Mouse (Mus musculus): ENCODE results near the gene Gm5150. TPM values are rescaled to one million over a fixed set of nuclear protein-coding genes. Genes with fewer than 3 reads are reported as not detected.
"Not testable (repeated sequence)": the region's sequence is repeated elsewhere in the genome, so short reads cannot be mapped to it uniquely, and the experiment has no call there.

Gm5150 gene
- total and polyA plus RNA-seq, 2 experiments = 0.34 to 2.6 TPM

DNA sequence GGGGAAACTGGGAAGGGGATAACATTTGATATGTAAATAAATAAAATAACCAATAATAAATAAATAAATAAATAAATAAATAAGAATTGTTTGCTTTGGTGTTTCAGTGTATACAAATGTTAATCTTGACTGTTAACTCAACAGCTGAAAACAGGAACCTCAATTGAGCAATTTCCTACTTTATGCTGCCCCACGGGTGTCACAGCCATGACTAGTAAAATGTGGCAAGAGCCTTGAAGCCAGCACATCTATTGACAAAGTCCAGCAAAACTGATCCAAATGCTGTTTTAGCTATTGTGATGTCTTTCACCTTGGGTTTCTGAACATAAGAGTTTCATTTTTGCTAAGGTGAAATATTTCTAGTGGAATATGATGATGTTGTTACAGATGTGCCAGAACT lies 1.6 kb upstream of the Gm5150 start:
- Histone ChIP-seq H3K27ac (replicated peaks; ENCODE audit: insufficient read depth, low read depth, low read length) (no peak overlapping the region), H3K36me3 (ENCODE audit: control insufficient read depth, insufficient read depth, low read length) (no peaks in the 10 kb centered on the region), H3K4me1 (ENCODE audit: control insufficient read depth, insufficient read depth, low read length) (no peaks in the 10 kb centered on the region), H3K27me3 (ENCODE audit: control insufficient read depth, insufficient read depth, low read length) (no peaks in the 10 kb centered on the region), H3K79me2 (ENCODE audit: control insufficient read depth, insufficient read depth, low read length) (no peaks in the 10 kb centered on the region), H3K4me3 (ENCODE audit: insufficient read depth, low read depth, low read length) (no peak overlapping the region), H3K9ac (ENCODE audit: low read depth, low read length) (no peak overlapping the region)
- TF ChIP-seq POLR2A (IDR thresholded peaks at IDR 0.05; ENCODE audit: extremely low read depth, insufficient read depth, low read length) (no peak), CTCF (IDR thresholded peaks at IDR 0.05; ENCODE audit: low read depth, low read length) (no peak)
- WGBS = 63% methylated on average over 1 of the region's 1 CpGs
- no peak for DNase-seq (ENCODE audit: extremely low read depth, low read depth, low spot score)

DNA sequence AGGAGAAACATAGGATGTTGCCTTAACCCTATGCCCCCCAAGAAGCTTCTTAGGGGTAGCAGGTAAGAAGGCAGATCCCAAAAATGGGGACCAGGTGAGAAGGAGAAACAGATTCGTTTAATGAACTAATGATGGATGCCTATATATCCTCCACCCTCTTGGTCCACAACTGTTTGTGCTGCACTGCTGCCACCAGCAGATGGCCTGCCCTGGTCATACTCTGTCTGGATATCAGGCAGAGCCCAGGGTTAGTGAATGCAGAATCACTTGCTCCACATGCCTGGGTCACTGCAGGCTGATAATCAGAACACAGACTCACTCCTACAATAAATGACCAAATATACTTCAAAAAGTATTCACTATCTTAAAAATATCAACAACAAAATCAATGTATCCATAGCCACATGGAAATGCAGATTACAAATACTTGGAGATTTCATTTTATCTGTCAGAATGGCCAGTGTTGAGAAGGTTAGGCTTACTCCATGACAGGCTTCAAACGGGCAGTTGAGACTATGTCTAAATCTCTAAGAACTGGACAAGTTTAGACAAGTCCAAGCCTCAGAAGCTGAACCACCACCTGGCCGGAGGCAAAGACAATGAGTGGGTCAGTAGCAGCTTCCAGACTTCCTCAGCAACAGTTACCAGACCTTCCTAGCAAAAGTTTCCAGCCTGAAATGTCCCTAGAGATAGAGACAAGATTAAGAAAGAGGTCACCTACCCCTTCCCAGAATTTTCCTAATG lies 2.2 kb downstream of the Gm5150 start:
- no peak overlapping the region for H3K27ac ChIP-seq (replicated peaks; ENCODE audit: insufficient read depth, low read depth, low read length)
- 71% methylated on average over 3 of the region's 3 CpGs for WGBS
- H3K79me2 ChIP-seq (ENCODE audit: control insufficient read depth, insufficient read depth, low read length) = no peaks in the 10 kb centered on the region
- no peaks in the 10 kb centered on the region for H3K27me3 ChIP-seq (ENCODE audit: control insufficient read depth, insufficient read depth, low read length)
- H3K36me3 ChIP-seq (ENCODE audit: control insufficient read depth, insufficient read depth, low read length) = no peaks in the 10 kb centered on the region
- no peak overlapping the region for H3K4me3 ChIP-seq (ENCODE audit: insufficient read depth, low read depth, low read length)
- DNase-seq (ENCODE audit: extremely low read depth, low read depth, low spot score) = no peak
- no peaks in the 10 kb centered on the region for H3K4me1 ChIP-seq (ENCODE audit: control insufficient read depth, insufficient read depth, low read length)
- H3K9ac ChIP-seq (ENCODE audit: low read depth, low read length) = no peak overlapping the region
- TF ChIP-seq CTCF (IDR thresholded peaks at IDR 0.05; ENCODE audit: low read depth, low read length) (no peak), POLR2A (IDR thresholded peaks at IDR 0.05; ENCODE audit: extremely low read depth, insufficient read depth, low read length) (no peak)

DNA sequence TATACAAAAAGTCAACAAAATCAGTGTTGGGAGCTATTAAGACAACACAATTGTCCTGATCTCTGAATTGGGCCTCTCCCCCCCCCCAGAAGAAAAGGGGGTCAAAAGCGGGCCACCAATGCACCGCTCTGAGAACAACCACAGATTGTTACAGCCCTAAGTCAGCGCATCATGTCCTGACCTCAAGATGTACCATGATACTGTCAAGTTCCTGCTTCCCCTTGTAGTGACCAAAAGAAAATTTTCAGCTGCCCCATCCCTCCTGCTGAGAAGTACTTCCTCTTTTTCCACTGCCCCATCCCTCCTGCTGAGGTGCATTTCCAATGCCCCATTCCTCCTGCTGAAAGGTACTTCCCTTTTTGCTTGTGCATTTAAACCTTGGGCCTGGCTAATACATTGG lies 6.8 kb downstream of the Gm5150 start:
- H3K36me3 ChIP-seq (ENCODE audit: control insufficient read depth, insufficient read depth, low read length); H3K4me1 ChIP-seq (ENCODE audit: control insufficient read depth, insufficient read depth, low read length); H3K27me3 ChIP-seq (ENCODE audit: control insufficient read depth, insufficient read depth, low read length); H3K27ac ChIP-seq (replicated peaks; ENCODE audit: insufficient read depth, low read depth, low read length); H3K4me3 ChIP-seq (ENCODE audit: insufficient read depth, low read depth, low read length); H3K79me2 ChIP-seq (ENCODE audit: control insufficient read depth, insufficient read depth, low read length); DNase-seq (ENCODE audit: extremely low read depth, low read depth, low spot score); H3K9ac ChIP-seq (ENCODE audit: low read depth, low read length): not testable (repeated sequence)
- 86% methylated on average over 3 of the region's 3 CpGs for WGBS

DNA sequence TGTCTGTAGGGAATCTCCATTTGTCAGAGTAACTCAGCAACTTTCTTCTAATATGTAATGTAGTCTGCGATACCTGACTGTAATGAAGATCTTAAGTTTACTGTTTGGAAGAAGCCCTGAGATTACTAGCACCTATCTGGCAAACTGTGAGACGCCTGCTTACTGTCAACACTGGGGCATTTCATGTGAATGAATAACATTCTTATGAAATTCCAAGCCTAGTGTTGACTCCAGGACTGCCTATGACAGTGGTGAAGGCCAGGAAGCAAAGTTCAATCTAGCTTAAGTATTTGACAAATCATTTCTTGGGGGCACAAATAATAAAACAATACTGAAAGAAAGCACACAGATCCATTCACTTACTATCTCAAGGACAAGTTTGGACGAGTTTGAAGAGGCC lies 24.0 kb downstream of the Gm5150 start:
- TF ChIP-seq CTCF (IDR thresholded peaks at IDR 0.05; ENCODE audit: low read depth, low read length) (no peak), POLR2A (IDR thresholded peaks at IDR 0.05; ENCODE audit: extremely low read depth, insufficient read depth, low read length) (no peak)
- no peaks in the 10 kb centered on the region for H3K36me3 ChIP-seq (ENCODE audit: control insufficient read depth, insufficient read depth, low read length)
- no peaks in the 10 kb centered on the region for H3K4me1 ChIP-seq (ENCODE audit: control insufficient read depth, insufficient read depth, low read length)
- no peaks in the 10 kb centered on the region for H3K27me3 ChIP-seq (ENCODE audit: control insufficient read depth, insufficient read depth, low read length)
- WGBS = 52% methylated on average over 3 of the region's 3 CpGs
- H3K4me3 ChIP-seq (ENCODE audit: insufficient read depth, low read depth, low read length) = no peak overlapping the region
- no peaks in the 10 kb centered on the region for H3K79me2 ChIP-seq (ENCODE audit: control insufficient read depth, insufficient read depth, low read length)
- no peak overlapping the region for H3K9ac ChIP-seq (ENCODE audit: low read depth, low read length)
- DNase-seq (ENCODE audit: extremely low read depth, low read depth, low spot score) = peak; percentile 9
- H3K27ac ChIP-seq (replicated peaks; ENCODE audit: insufficient read depth, low read depth, low read length) = no peak overlapping the region

DNA sequence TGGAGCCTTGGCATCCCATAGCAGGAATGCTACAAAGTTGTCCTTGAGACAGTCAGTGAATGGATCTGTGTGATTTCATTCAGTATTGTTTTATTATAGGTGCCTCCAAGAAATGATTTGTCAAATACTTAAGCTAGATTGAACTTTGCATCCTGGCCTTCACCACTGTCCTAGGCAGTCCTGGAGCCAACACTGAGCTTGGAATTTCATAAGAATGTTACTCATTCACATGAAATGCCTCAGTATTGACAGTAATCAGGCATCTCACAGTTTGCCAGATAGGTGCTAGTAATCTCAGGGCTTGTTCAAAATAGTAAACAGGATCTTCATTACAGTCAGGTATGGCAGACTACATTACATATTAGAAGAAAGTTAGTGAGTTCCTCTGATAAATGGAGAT lies 49.3 kb downstream of the Gm5150 start:
- DNase-seq (ENCODE audit: extremely low read depth, low read depth, low spot score) = peak; percentile 49
- no peak for TF ChIP-seq CTCF (IDR thresholded peaks at IDR 0.05; ENCODE audit: low read depth, low read length)
- TF ChIP-seq POLR2A (IDR thresholded peaks at IDR 0.05; ENCODE audit: extremely low read depth, insufficient read depth, low read length) = no peak
- H3K36me3 ChIP-seq (ENCODE audit: control insufficient read depth, insufficient read depth, low read length) = no peaks in the 10 kb centered on the region
- no peak overlapping the region for H3K4me3 ChIP-seq (ENCODE audit: insufficient read depth, low read depth, low read length)
- no peak overlapping the region for H3K9ac ChIP-seq (ENCODE audit: low read depth, low read length)
- H3K27me3 ChIP-seq (ENCODE audit: control insufficient read depth, insufficient read depth, low read length) = no peaks in the 10 kb centered on the region
- no peaks in the 10 kb centered on the region for H3K79me2 ChIP-seq (ENCODE audit: control insufficient read depth, insufficient read depth, low read length)
- no peaks in the 10 kb centered on the region for H3K4me1 ChIP-seq (ENCODE audit: control insufficient read depth, insufficient read depth, low read length)
- H3K27ac ChIP-seq (replicated peaks; ENCODE audit: insufficient read depth, low read depth, low read length) = no peak overlapping the region

Other genes with a start within 250 kb of the Gm5150 start
- 0.65 and 0.67 TPM in 2 replicates for gene Sirpb1c, start 157.9 kb downstream of the Gm5150 start, total RNA-seq (2014; rRNA removed)
- 0.11 TPM in 1 of 2 replicates, not detected in the other for gene Sirpb1c, start 157.9 kb downstream of the Gm5150 start, polyA plus RNA-seq (2012; rRNA removed)

Measured in liver, adult 2 months (tissue).